Mouse (Mus musculus) kidney, adult 9 months (tissue): ENCODE measurements around the gene Zfp488.
A peak's percentile ranks its signal among the peaks of the same experiment; 100 is the strongest.

ENCODE experiments used
- DNase-seq: peaks from one replicate; pipeline ENCODE4 v3.0.0; 2022

The Zfp488 gene

GRCm38 (mm10) chr14:33978604-33979059 is at the start of gene Zfp488:
TSS of gene Zfp488 (minus strand) at chr14:33978764.
- no peak for DNase-seq

DNA sequence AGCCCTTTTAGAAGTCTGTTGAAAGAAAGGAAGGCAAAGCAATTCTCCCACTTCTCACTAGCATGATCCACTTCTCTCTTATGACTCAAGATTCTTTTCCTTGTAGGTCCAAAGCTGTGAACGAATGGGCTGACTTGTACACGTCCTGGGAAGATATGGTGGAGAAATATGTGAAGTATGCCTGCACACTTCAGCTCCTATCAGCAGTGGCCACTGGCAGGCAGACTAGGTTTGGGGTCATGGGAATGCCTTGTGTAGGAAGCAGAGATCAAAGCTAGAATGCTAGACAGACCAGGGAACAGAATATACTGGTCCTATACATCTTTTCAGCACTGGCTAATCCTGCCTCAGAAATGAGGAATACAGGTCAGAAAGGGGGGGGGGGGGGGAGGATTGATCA is 48.1 kb upstream of the Zfp488 start:
- DNase-seq, result no peak

DNA sequence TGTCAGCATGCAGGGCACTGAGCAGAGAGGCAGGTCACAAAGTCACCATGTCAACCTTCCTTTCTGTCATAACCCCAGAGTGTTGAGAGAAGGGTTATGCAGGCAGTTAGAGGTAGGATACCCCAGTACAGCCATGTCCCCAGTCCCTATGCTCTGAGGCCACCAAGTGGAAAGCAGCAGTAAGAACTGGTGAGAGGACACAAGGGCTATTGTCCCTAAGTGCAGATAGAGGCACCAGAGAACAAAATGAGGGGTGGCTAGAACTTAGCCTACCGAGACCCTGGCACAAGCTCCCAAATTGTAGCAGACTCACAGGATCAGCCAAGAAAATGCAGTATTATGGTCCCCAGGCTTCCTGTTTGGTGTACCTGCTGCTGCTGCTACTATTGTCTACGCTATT is 38.4 kb upstream of the Zfp488 start:
- DNase-seq, result no peak

GRCm38 (mm10) chr14:34016381-34016780 is 37.8 kb upstream of the Zfp488 start, which contains the start of gene Gm5460:
TSS of gene Gm5460 (plus strand) at chr14:34016758.
- DNase-seq, result no peak

- DNase-seq, result no peak
Observed at GRCm38 (mm10) chr14:34015063-34015462, 36.5 kb upstream of the Zfp488 start, which contains the start of gene Gm30083. TSS of gene Gm30083 (minus strand) at chr14:34015182.

DNA sequence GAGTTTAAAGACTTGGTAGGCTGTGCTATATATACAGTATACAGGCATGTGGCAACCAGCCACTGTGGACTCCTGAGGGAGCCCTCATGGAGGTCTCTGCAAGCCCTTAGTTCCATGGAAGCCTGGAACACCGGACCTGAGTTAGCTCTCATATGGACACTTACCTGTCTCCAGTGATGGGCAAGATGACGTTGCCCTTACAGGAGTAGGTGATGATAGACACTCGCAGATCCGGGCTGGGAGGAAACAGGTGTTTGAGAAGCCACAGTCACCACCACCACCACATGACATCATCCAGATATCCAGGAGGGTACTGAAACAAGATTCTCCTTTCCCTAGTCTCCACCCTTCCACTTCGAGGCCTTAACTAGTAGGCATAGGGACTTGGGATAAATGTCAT is 23.8 kb upstream of the Zfp488 start:
- DNase-seq, result no peak

DNA sequence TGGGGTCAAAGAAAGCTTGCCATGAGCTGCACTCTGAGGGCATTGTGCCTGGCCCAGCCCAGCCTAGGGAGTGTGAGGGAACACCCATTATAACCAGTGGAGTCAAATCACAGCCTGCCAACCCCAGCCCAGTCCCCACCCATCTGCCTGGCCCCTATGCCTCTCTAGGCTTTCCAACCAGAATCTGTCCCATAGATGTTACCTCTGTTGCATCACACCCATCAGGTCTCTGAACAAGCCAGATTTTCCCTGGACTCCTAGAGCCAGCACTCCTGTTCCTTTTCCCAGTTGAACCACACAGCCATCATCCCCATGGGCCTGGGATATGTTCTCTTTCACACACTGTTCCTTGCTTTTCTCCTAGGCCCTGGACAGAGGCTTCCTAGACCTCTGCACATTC is 22.9 kb upstream of the Zfp488 start:
- no peak for DNase-seq

DNA sequence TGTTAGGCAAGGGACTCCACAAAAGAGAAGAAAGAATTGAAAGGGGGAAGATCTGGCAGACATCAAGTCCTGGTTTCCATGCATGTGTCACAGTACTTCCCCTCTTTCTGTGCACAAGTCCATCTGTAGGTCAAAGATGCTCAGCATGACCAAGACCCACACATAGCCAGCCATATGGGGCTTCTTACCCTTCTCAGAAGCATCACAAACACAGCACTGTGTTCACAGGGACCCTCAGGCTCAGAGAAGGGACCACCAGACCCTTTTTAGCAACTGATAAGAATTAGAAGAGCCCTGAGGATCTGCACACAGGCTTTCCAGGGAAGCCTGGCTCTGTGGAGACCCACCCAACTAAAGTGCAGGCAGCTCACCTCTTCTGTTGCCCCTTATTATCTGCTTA is 21.5 kb upstream of the Zfp488 start:
- no peak for DNase-seq

GRCm38 (mm10) chr14:33997427-33997826 is 18.9 kb upstream of the Zfp488 start:
- DNase-seq, result no peak

GRCm38 (mm10) chr14:33993521-33994289 is 15.1 kb upstream of the Zfp488 start:
- no peak for DNase-seq

DNA sequence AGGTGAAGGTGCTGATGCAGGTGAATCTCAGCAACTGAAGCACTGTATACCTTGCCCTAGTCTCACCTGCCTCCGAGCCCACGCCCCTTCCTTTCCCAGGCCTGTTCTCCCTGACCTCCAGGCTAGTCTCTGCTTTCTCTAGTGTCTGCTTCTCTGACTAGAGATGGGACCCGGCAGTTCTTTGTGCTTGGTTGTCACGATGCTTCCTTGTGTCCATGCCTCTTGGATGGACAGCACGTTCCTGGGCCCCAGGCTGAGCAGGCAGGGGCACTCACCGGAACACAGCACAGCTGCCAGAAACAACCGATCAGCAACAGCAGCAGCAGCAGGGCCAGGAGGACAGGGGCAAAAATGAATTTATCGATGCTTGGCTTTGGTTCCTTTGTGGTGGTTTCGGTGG is 14.5 kb upstream of the Zfp488 start:
- no peak for DNase-seq

- no peak for DNase-seq
Observed at GRCm38 (mm10) chr14:33991971-33992370, 13.4 kb upstream of the Zfp488 start.

DNA sequence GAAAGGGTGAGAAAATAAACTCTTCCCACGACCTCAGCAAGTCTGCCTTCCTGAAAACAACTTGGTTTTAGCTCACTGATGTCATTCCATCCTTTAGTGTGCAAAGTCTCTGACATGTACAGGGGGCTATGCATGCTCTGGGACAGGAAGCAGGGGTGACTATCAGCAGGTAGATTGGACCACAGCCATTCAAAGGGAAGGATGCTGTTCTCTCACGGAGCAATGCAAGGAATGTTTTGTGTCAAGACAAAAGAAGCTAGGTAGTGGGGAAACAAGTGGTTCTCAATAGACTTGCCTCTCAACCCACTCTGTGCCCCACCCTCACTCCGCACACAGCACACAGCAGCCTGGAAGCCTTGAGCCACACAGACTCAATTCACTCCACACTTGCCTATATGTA is 10.6 kb upstream of the Zfp488 start:
- DNase-seq, result no peak

DNA sequence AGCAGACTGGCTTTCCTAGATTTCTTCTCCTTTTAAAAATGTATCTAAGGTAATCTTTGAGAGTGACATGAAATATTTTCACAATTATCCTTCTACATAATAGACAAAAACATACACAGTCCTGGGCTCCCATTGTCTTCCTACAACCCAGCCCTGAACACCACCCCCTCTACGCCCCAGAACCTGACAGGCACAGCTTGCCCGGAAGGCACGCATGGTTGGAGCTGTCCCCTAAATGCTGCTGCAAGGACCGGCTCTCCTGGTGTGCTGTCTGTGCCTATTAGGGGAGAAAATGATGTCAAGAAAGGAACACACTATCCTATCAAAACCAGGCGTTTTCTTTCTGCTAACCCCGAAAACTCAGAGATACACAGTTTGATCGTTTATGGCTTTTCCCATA is 816 bp downstream of the Zfp488 start:
- DNase-seq, result no peak

- no peak for DNase-seq
Observed at GRCm38 (mm10) chr14:33974752-33975151, 3.8 kb downstream of the Zfp488 start.

GRCm38 (mm10) chr14:33972679-33973078 is 5.9 kb downstream of the Zfp488 start:
- DNase-seq, result no peak

DNA sequence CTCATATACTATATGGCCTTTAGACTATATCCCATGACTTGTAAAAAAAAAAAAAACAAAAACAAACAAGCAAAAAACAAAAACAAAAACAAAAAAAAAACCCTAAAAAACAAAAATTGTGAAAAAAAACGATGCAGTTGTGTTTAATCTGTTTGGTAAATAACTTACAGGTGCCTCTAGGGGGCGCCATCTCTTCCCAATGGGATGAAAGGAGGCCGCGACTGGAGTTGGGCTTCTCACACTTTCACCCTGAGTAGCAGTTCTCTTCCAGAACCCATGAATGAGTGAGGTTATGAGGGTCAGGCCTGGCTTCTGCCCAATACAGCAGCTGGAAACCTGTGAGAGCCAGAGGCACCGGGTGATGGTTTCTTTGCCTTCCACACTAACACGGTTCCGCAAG is 12.9 kb downstream of the Zfp488 start:
- no peak for DNase-seq

GRCm38 (mm10) chr14:33959341-33959740 is 19.2 kb downstream of the Zfp488 start:
- peak; percentile 40 for DNase-seq

DNA sequence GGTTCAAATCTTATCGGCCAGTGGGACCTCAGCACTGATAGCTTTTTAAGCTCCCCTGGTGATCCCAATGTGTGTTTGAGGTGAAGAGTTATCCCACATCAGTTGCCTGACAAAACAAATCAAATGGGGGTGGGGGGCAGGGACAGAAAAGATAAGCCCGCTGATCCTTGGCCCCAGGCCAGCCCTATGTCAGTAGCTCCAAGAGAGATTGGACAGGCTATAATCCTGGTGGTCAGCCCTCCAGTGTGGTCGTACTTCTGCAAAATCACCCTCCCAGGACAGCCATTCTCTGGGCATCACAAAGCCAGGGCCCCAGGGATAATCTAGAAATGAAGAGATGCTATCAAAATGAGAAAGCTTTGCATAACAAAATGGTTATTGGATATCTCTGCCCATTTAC is 19.7 kb downstream of the Zfp488 start:
- DNase-seq, result no peak

DNA sequence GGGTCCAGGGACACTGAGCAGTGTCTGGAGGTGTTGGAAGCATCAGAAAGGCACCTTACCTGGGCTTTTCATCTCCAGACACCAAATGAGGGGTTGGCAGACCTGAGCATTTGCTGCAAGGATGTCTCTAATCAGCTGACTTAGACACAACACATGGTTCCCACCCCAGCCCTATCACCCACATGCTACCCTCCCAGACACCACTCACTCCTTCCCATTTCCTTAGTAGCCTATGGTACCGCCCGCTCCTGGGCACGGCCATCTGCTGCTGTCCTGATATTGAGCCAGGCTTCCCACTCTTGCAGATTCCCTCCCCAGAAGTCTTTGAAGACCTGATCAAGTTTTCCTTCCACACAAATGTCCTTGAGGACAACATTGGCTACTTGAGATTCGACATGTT is 20.4 kb downstream of the Zfp488 start:
- no peak for DNase-seq

DNA sequence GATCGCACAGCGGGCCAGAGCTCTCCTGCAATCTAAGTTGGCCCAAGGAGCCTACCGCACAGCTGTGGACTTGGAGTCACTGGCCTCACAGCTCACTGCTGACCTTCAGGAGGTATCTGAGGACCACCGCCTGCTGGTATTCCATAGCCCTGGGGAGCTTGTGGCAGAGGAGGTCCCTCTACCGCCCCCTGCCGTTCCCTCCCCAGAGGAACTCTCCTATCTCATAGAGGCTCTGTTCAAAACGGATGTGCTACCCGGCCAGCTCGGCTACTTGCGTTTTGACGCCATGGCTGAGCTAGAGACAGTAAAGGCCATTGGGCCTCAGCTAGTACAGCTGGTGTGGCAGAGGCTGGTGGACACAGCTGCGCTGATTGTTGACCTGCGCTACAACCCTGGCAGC is 22.5 kb downstream of the Zfp488 start:
- DNase-seq, result no peak

DNA sequence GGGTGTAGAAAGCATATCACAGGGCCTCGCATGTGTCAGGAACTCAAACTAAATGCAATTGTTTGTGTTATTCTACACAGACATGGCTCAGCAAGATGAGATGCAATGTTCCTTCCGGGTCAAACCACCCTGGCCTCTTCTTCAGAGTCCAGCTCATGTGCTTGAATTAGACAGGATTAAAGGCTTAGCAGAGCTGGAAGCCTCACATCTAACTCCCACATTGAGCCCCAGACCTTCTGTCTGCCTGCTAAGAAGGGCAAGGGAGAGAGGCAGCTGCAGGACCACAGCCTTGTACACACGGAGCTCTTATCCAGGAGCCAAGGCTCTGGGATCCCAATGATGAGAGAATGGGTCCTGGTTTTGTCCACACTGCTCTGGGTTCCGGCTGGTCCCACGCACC is 24.8 kb downstream of the Zfp488 start, which contains the start of gene Rbp3:
Gene Rbp3 (plus strand): TSS at position 243 of the 400 bp plus-strand sequence.
- no peak for DNase-seq

- no peak for DNase-seq
Observed at GRCm38 (mm10) chr14:33952233-33952981, 26.2 kb downstream of the Zfp488 start.

DNA sequence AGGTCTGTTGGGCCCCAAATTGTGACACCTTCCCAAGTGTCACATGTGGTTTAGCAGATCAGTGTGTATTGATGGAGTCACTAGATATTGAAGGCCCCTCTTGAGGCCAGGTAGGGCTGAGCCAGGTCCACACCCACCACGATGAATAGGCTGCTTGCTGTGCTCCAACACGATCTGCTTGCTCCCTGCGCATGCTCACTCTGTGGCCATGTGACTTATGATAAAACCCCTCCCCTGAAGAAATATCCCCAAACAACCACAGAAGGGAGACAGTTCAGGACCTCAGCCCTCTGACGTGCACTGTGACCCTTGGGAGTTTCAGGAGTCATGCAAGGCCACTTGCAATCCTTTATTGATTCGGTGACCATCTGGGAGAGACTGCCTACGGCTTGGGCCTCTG is 32.4 kb downstream of the Zfp488 start:
- DNase-seq, result no peak
